Mouse (Mus musculus) c-Kit-positive CD71-positive TER-119-negative erythroid progenitor cells, embryonic 14.5 days (primary cell): ENCODE results near the gene Vps26c.
"Not testable (repeated sequence)": the region's sequence is repeated elsewhere in the genome, so short reads cannot be mapped to it uniquely, and the experiment has no call there.

Experiments
- DNase-seq: peaks from one replicate; pipeline ENCODE4 v3.0.0-alpha.2; 2013; ENCODE audit warnings: low read depth

The Vps26c gene

DNA sequence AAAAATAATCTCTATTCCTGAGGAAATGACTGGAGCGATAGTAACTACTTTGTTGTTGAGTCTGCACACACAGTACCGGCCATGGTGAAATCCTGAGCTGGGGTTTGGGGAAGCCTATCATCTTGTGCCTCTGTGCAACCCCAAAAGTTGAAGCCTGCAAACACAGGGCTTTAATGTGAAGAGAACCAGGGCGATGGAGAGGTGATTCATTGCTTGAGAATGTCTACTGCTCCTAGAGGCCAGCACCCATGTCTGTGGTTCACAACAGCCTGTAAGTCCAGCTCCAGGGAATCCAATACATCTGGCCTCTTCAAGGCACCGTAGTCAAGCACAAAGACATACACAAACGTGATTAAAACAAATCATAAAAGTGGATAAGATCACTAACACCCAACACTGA is 39.3 kb downstream of the Vps26c start:
- DNase-seq: no peak

DNA sequence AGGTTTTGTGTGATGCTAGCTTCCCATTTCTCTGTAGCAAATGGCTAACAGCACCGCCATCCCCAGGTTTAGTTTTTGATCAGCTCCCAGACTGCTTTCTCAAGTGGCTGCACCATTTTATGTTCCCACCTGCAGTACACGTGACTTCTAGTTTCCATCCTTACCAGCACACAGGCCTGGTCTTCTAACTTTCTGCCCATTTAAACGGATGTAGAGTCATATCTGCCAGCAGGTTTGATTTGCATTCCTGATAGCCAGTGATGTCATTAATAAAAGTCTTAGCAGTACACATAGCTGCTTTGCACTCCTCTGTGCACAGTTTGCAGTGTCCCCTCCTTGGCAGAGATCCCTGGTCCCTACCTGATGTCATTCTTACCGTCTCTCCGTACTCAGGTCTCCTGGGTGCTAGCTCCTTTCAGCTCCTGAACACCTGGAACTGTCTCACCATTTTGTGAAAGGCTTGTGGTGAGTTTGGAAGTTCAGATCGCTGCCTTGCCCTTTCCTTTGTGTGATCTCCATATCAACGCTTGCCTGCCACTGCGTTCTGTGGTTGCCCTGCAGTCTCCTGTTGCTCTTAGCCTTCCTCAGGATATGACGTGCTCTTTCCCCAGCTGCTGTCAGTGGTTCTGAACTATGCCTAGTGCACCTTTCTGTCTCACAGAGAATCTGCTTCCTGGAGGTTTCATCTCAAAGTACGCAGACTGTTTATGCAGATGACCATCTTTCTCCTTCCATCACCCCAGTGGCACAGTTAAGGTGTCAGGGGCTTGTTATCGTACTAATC is 41.7 kb downstream of the Vps26c start:
- no peak for DNase-seq

DNA sequence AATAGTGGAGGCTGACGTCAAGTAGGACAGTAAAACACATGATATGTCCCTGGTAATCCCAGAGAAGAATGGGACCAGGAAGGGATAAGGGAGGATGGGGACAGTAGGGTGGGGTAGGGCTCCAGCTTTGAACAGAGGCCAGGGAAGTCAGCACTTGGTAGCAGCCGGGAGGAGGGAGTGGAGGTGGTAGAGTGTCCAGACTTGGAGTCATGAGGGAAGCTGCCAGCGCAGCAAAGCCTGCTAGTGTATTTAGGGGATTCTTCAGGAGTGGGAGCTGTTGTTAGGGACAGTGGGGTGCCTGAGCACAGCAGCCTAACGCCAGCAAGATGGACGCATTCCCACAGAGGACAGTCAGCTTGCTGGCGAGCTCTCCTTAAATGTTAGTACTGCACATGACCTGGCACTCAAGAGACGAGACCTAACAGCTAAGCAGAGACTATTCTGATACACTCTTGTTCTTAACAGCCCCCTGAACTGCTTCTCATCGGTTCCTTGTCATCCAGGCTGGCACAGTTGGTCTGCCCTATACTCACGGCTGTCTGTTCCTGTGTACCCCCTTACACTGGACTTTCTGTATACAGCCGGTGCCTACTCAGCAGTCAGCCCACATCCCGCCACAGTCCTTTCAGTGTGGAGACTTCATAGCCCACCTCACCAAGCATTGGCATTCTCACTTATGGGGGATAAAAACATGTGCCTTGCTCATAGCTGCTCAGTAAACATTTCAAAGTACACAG is 53.4 kb downstream of the Vps26c start:
- DNase-seq: no peak

DNA sequence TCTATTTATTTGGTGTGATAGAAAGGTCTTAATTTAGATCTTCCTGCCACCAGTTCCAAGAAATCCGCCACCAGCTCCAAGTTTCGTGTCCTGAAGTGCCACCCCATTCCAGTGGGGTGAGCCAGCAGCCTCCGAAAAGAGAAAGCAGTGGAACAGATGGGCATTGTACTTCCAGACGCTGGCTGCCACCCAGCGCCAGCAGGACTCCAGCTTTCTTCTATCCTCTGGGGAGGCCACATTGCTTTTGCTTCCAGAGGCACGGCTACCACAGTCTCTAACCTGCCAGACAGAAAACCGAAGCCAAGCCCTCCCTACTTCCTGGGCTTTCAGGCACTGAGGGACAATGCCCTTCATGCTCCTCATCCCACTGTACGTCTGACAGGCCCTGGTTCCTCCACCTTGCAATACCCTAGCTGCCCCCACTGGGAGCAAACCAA is 54.1 kb downstream of the Vps26c start:
- DNase-seq: no peak

DNA sequence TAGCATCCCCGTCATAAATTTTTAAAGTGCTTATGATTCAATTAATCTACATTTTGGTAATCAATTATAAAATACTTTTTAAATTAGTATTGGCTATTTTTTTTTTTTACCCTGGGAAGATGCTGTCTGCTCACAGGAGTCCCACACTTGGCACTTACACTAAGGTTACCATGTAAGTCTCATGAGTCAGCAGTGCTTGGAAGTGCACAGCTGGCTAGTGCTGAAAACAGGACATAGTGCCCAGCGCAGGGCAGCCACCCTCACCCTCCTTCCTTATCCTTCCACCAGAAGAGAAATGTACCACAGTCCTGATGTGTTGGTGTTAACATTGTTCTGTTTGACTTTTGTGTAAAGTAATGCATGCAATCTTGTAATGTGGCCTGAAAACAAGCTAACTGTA is 58.2 kb downstream of the Vps26c start:
- no peak for DNase-seq

DNA sequence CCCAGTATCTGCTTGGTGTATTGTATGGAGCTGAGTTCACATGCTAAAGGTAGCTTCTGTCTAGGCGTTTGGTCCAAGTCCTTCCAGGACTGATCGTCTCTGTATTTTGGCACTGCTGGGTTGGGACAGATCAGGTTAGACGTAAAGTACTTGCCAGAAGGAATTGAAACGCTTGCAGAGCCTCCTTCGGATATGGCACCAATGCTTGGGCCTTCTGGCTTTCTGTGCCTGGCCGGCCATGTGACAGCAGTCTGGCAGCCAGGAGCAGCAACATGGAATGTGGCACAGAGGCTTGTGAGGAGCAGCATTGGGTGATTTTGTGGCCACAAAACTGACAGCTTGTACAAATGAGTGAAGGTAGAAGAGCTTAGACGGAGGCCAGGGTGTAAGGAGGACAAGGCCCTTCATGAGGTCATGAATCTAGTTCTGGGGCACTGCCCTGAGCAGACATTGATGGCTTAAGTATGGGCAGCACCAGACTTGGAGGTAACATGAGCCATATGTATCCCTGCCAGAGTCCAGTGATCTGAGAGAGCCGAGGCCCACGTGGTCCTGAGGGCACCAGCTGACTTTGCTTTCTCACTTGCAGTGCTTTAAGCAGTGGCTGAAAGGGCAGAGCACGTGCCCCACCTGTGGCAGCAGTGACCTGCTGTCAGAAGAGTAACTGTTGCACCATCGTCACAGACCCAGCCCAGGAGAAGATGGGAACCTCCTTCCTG is 59.1 kb downstream of the Vps26c start:
- no peak for DNase-seq

DNA sequence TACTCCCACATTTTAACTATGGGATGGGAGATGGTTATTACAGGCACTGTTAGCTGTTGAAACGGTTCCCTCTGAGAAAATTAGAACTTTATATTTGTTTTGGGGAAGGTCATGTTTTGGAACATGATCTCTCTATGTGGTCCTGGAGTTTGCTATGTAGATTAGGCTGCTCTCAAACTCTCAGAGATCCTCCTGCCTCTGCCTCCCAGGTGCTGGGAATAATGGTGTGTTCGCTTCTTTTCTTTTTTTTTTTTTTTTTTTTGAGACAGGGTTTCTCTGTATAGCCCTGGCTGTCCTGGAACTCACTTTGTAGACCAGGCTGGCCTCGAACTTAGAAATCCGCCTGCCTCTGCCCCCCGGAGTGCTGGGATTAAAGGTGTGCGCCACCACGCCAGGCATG is 60.3 kb downstream of the Vps26c start:
- DNase-seq: not testable (repeated sequence)

DNA sequence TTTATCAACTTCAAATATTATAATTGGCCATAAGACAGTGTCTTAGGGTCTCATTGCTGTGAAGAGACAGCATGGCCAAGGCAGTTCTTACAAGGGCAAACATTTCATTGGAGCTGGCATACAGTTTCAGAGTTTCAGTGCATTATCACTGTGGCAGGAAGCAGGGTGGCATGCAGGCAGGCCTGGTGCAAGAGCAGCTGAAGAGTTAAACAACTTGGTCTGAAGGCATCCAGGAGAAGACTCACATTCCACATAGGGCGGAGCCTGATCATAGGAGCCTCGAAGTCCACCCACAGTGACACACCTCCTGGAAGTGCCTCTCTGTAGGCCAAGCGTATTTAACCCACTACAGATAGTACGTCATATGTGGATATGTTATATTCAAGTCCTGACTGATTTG is 60.7 kb downstream of the Vps26c start:
- no peak for DNase-seq

DNA sequence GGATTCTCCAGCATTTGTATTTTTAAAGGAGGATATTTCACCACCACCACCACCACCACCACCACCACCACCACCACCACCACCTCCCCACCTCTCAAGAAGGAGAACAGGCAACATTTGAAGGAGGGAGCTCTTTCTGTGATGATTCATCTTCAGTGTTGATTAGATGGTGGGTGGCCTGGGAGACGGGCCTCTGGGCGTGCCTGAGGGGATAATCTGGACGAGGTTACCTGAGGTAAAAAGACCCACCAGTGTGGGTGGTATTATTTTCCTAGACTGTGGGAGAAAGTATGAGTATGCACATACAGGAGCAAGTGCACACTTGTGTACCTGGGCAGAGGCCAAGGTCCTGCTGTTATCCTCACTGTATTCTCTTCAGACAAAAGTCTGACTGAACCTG is 62.6 kb downstream of the Vps26c start:
- DNase-seq: no peak

DNA sequence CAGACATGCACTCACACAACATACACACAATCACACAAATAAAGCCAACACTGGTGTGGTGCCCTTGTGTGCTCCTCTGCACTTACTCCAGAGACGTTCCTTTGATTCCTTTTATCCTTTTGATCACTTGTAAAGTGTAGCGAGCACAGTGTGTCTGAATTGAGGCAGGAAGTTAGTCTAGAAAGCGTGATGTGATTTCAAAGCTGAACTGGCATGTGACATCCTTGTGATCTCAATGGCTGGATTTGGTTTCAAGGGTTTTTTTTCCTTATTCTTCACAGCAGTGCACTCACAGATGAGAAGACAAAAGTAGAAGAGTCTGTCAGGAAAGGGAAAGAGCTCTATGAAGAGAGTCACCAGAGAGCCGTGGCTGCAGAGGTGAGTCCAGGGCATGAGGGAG is 72.5 kb downstream of the Vps26c start:
- no peak for DNase-seq

DNA sequence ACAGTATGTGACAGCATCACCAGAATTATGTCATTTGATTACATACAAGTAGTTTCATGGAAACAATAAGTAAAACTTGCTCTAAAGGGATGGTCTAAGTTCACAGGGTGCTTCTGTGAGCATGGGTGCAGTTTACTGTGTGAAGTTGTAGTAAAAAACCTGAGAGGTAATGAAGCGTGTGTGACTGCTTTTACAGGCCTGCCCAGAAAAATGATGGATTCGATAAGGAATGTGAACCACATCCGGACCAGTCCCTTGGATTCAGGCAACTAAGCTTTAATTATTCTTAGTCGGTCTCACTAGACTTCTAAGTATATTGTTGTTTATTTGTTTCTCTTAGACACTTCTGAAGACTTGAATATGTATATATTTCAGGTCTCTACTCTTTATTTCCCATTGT is 73.9 kb downstream of the Vps26c start:
- no peak for DNase-seq

DNA sequence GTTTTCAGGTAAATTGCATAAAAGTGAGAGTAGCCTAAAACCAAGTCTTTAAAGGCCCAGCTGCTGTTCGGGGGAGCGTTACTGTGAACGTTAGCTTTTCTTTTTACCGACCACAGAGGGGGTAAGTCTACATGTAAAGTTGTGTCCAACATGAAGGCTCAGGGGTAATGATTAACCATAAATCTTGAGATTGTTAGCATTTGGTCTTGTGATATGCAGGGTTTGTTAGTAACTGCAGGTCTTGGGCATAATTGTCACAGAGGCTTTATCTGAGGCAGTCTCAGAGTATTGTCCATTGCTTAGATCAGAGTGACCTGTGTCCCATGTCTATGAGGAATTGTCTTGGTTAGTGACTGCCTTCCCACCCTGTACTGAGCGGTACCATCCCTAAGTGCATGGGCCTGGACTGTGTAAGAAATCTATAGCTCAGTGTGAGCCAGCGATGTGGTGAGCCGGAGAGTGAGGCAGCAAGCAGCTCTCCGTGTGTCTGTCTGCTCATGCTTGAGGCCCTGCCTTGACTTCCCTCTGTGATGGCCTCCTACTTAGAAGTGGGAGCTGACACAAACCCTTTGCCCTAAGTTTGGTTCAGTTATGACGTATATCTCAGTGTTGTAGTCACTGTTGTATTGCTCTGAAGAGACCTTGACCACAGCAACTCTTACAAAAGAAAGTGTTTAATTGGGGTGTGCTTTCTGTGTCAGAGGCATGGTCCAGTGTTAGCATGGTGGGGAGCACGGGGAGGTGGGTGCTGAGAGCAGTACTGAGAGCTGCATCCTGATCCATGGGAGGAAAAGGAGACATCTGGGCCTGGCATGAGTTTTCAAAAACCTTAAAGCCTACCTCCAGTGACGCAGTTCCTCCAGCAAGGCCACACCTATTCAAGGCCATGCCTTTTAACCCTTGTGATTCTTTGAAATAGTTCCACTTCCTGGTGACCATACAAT is 74.8 kb downstream of the Vps26c start:
- no peak for DNase-seq

DNA sequence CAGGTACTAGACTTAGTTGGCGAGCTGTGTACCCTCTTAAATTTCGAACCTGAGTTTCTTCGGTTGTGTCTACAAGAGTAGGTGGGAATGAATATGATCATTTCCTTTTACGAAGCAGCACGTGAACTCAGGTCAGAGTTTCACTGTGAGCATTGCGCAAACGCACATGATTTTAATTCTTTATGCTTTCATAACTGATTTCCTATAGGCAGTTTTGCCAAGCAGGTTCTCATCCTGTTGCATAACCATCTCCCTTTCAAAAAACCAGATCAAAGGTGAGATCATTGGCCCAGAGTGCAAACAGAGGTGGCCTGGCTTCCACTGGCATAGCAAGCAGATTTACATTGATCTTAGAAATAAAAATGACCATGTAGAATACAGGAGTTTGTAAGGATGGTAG is 77.0 kb downstream of the Vps26c start:
- no peak for DNase-seq

DNA sequence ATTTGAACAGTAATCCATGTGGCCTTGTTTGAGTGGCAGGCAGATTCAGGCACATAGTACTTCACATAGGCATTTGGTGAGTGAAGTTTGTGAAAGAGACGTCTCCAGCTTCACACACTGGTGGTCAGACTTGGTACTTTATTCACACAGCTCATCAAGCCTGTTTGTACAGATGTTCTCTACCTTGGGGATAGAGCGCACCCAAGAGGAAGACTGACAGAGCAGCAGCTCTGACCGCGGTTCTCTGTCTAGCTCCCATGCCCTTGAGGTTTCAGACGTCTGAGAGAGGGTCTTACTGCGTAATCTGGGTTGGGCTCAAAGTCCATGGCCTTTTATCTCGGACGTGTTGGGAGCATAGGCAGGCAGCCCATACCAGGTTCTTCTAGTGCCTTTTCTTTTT is 77.5 kb downstream of the Vps26c start:
- no peak for DNase-seq
